Mouse (Mus musculus) MEL (cell line): ENCODE results near the gene Lair1. TPM values are rescaled to one million over a fixed set of nuclear protein-coding genes. Genes with fewer than 3 reads are reported as not detected.

Experiments
- DNase-seq: peaks from one replicate; pipeline ENCODE4 v3.0.0; 2011; ENCODE audit warnings: low read depth, low spot score
- H3K27ac ChIP-seq: 2 replicates; pipeline ENCODE4 v1.5.1; 2012; ENCODE audit warnings: low read depth, mild to moderate bottlenecking, control low read depth, low read length, moderate library complexity; ENCODE audit not compliant: control insufficient read depth
- H3K27me3 ChIP-seq, 2 experiments: fragments of 150-350 bp in 1 of 2; sonication (generic) in 1 of 2; 2 replicates each; pipeline ENCODE4 v1.6.1; 2012; ENCODE audit warnings: low read length in 2 of 2, mild to moderate bottlenecking in 2 of 2, improper control_type of control experiment in 1 of 2, moderate library complexity in 1 of 2; ENCODE audit not compliant: insufficient read depth in 2 of 2, control insufficient read depth in 1 of 2
- H3K36me3 ChIP-seq, 2 experiments: 2 replicates each; pipeline ENCODE4 v1.6.1; 2012 to 2014; ENCODE audit warnings: low read length in 2 of 2, improper control_type of control experiment in 1 of 2, inconsistent platforms in 1 of 2, mild to moderate bottlenecking in 1 of 2; ENCODE audit not compliant: insufficient read depth in 2 of 2, control insufficient read depth in 1 of 2
- H3K4me1 ChIP-seq, 2 experiments: fragments of 150-350 bp in 1 of 2; sonication (generic) in 1 of 2; 2 replicates each; pipeline ENCODE4 v1.6.1; 2012; ENCODE audit warnings: low read length in 2 of 2, improper control_type of control experiment in 1 of 2, mild to moderate bottlenecking in 1 of 2; ENCODE audit not compliant: insufficient read depth in 2 of 2, control insufficient read depth in 1 of 2
- H3K4me3 ChIP-seq, 2 experiments: fragments of 150-350 bp in 1 of 2; sonication (generic) in 1 of 2; 2 replicates each; pipeline ENCODE4 v1.5.1; 2012; ENCODE audit warnings: low read depth in 2 of 2, low read length in 2 of 2, mild to moderate bottlenecking in 2 of 2, moderate library complexity in 2 of 2, control low read depth in 1 of 2, improper control_type of control experiment in 1 of 2; ENCODE audit not compliant: control insufficient read depth in 1 of 2, insufficient read depth in 1 of 2
- H3K79me2 ChIP-seq: 2 replicates; pipeline ENCODE4 v1.6.1; 2012; ENCODE audit warnings: mild to moderate bottlenecking, low read length, moderate library complexity; ENCODE audit not compliant: control insufficient read depth, poor library complexity, insufficient read depth
- H3K9ac ChIP-seq: 2 replicates; pipeline ENCODE4 v1.6.1; 2012; ENCODE audit warnings: low read depth, mild to moderate bottlenecking, control low read depth, low read length, moderate library complexity; ENCODE audit not compliant: control insufficient read depth, poor library complexity, severe bottlenecking
- H3K9me3 ChIP-seq: fragments of 150-350 bp; sonication (generic); replicated peaks from 2 replicates; pipeline ENCODE4 v1.6.1; 2012; ENCODE audit warnings: mild to moderate bottlenecking, low read length, improper control_type of control experiment, moderate library complexity; ENCODE audit not compliant: insufficient read depth
- E2F4 ChIP-seq: IDR thresholded peaks from 2 replicates; pipeline ENCODE4 v1.6.1; 2011; ENCODE audit warnings: low read depth, low read length, improper control_type of control experiment, borderline replicate concordance
- ELF1 ChIP-seq: IDR thresholded peaks from 2 replicates; pipeline ENCODE4 v1.6.1; 2014; ENCODE audit warnings: low read depth, mild to moderate bottlenecking, inconsistent platforms, low read length, improper control_type of control experiment, moderate library complexity
- EP300 ChIP-seq, 2 experiments: IDR thresholded peaks; 2 replicates each; pipeline ENCODE4 v1.6.1; 2011; ENCODE audit warnings: improper control_type of control experiment in 2 of 2, low read length in 2 of 2, low read depth in 1 of 2, mild to moderate bottlenecking in 1 of 2
- GABPA ChIP-seq: IDR thresholded peaks from 2 replicates; pipeline ENCODE4 v1.6.1; 2012; ENCODE audit warnings: low read depth, mild to moderate bottlenecking, inconsistent platforms, low read length, improper control_type of control experiment, moderate library complexity
- GATA1 ChIP-seq: IDR thresholded peaks from 2 replicates; pipeline ENCODE4 v1.6.1; 2011; ENCODE audit warnings: low read depth, low read length, improper control_type of control experiment
- JUND ChIP-seq: IDR thresholded peaks from 2 replicates; pipeline ENCODE4 v1.6.1; 2011; ENCODE audit warnings: low read depth, mild to moderate bottlenecking, improper control_type of control experiment, low read length
- MAX ChIP-seq: IDR thresholded peaks from 2 replicates; pipeline ENCODE4 v1.6.1; 2011; ENCODE audit warnings: low read length, improper control_type of control experiment
- MAZ ChIP-seq: IDR thresholded peaks from 2 replicates; pipeline ENCODE4 v1.6.1; 2012; ENCODE audit warnings: low read depth, mild to moderate bottlenecking, inconsistent platforms, low read length, improper control_type of control experiment
- MXI1 ChIP-seq: IDR thresholded peaks from 2 replicates; pipeline ENCODE4 v1.6.1; 2011; ENCODE audit warnings: mild to moderate bottlenecking, low read depth, low read length, improper control_type of control experiment
- NELFE ChIP-seq: IDR thresholded peaks from 2 replicates; pipeline ENCODE4 v1.6.1; 2011; ENCODE audit warnings: low read depth, low read length, improper control_type of control experiment
- POLR2A ChIP-seq, 2 experiments: IDR thresholded peaks; 2 replicates each; pipeline ENCODE4 v1.6.1; 2011 to 2012; ENCODE audit warnings: low read length in 2 of 2, mild to moderate bottlenecking in 2 of 2, control low read depth in 1 of 2, improper control_type of control experiment in 1 of 2, low read depth in 1 of 2, moderate library complexity in 1 of 2; ENCODE audit not compliant: control insufficient read depth in 1 of 2, insufficient read depth in 1 of 2, poor library complexity in 1 of 2
- RAD21 ChIP-seq: IDR thresholded peaks from 2 replicates; pipeline ENCODE4 v1.6.1; 2011; ENCODE audit warnings: mild to moderate bottlenecking, low read depth, low read length, improper control_type of control experiment
- SIN3A ChIP-seq: IDR thresholded peaks from 2 replicates; pipeline ENCODE4 v1.6.1; 2012; ENCODE audit warnings: low read length, improper control_type of control experiment, inconsistent platforms
- SMC3 ChIP-seq: IDR thresholded peaks from 2 replicates; pipeline ENCODE4 v1.6.1; 2011; ENCODE audit warnings: low read depth, low read length, improper control_type of control experiment
- TBP ChIP-seq: IDR thresholded peaks from 2 replicates; pipeline ENCODE4 v1.8.0; 2011; ENCODE audit warnings: low read depth, low read length, improper control_type of control experiment
- UBTF ChIP-seq: IDR thresholded peaks from 2 replicates; pipeline ENCODE4 v1.6.1; 2012; ENCODE audit warnings: low read depth, mild to moderate bottlenecking, inconsistent platforms, low read length, improper control_type of control experiment, moderate library complexity, borderline replicate concordance; ENCODE audit not compliant: insufficient read depth
- USF1 ChIP-seq: IDR thresholded peaks from 2 replicates; pipeline ENCODE4 v1.6.1; 2014; ENCODE audit warnings: low read depth, mild to moderate bottlenecking, inconsistent platforms, low read length, improper control_type of control experiment, moderate library complexity
- USF2 ChIP-seq, 2 experiments: IDR thresholded peaks; 2 replicates each; pipeline ENCODE4 v1.6.1; 2011 to 2012; ENCODE audit warnings: improper control_type of control experiment in 2 of 2, low read length in 2 of 2, borderline replicate concordance in 1 of 2, inconsistent platforms in 1 of 2, low read depth in 1 of 2, mild to moderate bottlenecking in 1 of 2; ENCODE audit not compliant: insufficient read depth in 1 of 2
- ZKSCAN1 ChIP-seq: IDR thresholded peaks from 2 replicates; pipeline ENCODE4 v1.6.1; 2012; ENCODE audit warnings: low read depth, mild to moderate bottlenecking, inconsistent platforms, low read length, improper control_type of control experiment, moderate library complexity
- ZMIZ1 ChIP-seq: IDR thresholded peaks from 2 replicates; pipeline ENCODE4 v1.6.1; 2012; ENCODE audit warnings: low read depth, mild to moderate bottlenecking, inconsistent platforms, low read length, improper control_type of control experiment, moderate library complexity
- polyA plus RNA-seq, 2 experiments: library from polyadenylated mRNA; stranded (reverse) in 1 of 2; unstranded in 1 of 2; fragments of >175 nt in 1 of 2; fragments of >200 nt in 1 of 2; gene quantifications; 2 replicates each; pipeline versions ENCODE4 v1.2.1 to v1.2.4; 2012; ENCODE audit warnings: low replicate concordance in 2 of 2, low read depth in 1 of 2; ENCODE audit not compliant: insufficient read length in 2 of 2, insufficient read depth in 1 of 2, missing spikeins in 1 of 2
- total RNA-seq: library from RNA; depleted of rRNA; stranded (reverse); fragments of 300-350 nt; gene quantifications from 2 replicates; pipeline ENCODE4 v1.2.3, GENCODE M21; 2012

Lair1 gene
- total and polyA plus RNA-seq, 3 experiments, result 0.15 to 0.31 TPM; not detected in 1

DNA sequence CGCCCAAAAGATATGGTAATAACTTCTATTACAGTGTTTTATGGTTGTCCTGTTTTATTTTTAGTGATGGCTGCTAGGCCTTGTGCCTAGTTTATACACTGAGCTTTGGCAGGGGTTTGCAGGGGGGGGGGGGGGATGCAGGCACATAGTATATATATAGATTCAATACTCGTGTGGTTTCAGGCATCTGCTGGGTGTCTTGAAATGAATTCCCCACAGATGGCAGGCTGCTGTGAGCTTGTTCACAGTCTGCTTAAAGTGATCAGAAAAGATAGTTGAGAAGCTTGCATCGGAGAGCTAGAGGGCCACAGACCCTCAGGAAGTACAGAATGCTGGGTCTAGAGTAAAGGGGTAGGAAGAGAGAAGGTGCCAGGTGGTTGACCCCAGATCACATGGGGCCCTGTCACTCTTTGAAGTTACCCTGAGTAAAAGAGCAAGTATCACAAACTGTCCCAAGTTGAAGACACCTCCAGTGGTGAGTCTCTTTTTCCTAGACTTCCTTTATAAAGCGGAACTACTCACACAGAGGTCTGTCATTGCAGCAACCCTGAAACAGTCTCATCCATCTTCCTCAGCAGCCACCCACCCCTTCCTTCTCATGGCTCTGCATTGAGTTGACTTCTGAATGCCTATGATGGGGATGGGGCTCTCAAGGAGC lies 24.4 kb upstream of the Lair1 start:
- TF ChIP-seq EP300 (IDR thresholded peaks at IDR 0.05; ENCODE audit: low read depth in 1 of 2, low read length in 2 of 2), result no peak
- TF ChIP-seq POLR2A (IDR thresholded peaks at IDR 0.05; ENCODE audit: control insufficient read depth in 1 of 2, insufficient read depth in 1 of 2, low read depth in 1 of 2, low read length in 2 of 2, poor library complexity in 1 of 2), result peak in 1 of 2 experiments; percentile 43; a peak in 1 of 4 replicates
- peak; percentile 54; the same call in 1 of the 2 replicates for TF ChIP-seq ZMIZ1
- TF ChIP-seq RAD21, result no peak
- TF ChIP-seq USF1, result 0 out of 2 replicates have a peak, but pooled peaks have one; percentile 40
- TF ChIP-seq SIN3A, result peak; percentile 61; the same call in 1 of the 2 replicates
- peak; percentile 68 for TF ChIP-seq TBP
- TF ChIP-seq MAX, result 0 out of 2 replicates have a peak, but pooled peaks have one; percentile 42
- TF ChIP-seq, all 39 proteins: peak for 6
- Histone ChIP-seq H3K79me2 (no peaks in the 10 kb centered on the region), H3K27ac (peak overlapping the region; percentile 68), H3K9me3 (no peaks in the 10 kb centered on the region), H3K4me1 (peaks cover 8 to 37% of the 10 kb centered on the region in 2 experiments), H3K4me3 (no peak overlapping the region), H3K27me3 (no peaks in the 10 kb centered on the region), H3K36me3 (peaks cover 0 to 41% of the 10 kb centered on the region in 2 experiments; a peak in 2 of 4 replicates), H3K9ac (peak overlapping the region; percentile 3; the same call in 1 of the 2 replicates)
- DNase-seq, result no peak

- Histone ChIP-seq H3K4me3 (no peak overlapping the region), H3K36me3 (peaks cover 0 to 37% of the 10 kb centered on the region in 2 experiments; a peak in 2 of 4 replicates), H3K9me3 (no peaks in the 10 kb centered on the region), H3K27ac (no peak overlapping the region), H3K9ac (no peak overlapping the region), H3K27me3 (no peaks in the 10 kb centered on the region), H3K4me1 (peaks cover 11 to 39% of the 10 kb centered on the region in 2 experiments), H3K79me2 (no peaks in the 10 kb centered on the region)
- TF ChIP-seq NELFE (no peak), ELF1 (no peak), ZKSCAN1 (no peak), UBTF (no peak), MAZ (no peak), JUND (no peak), MAX (no peak), MXI1 (no peak), GATA1 (no peak), SMC3 (no peak), USF2 (IDR thresholded peaks at IDR 0.05; ENCODE audit: borderline replicate concordance in 1 of 2, insufficient read depth in 1 of 2, low read depth in 1 of 2, low read length in 2 of 2) (no peak), RAD21 (no peak), GABPA (no peak), USF1 (no peak), E2F4 (no peak)
- no peak for DNase-seq
Observed at GRCm38 (mm10) chr7:4085562-4085961, 22.6 kb upstream of the Lair1 start.
